Mouse (Mus musculus) liver, embryonic 12.5 days (tissue): ENCODE results near the gene Cir1. TPM values are rescaled to one million over a fixed set of nuclear protein-coding genes. Genes with fewer than 3 reads are reported as not detected.

Experiments
- ATAC-seq: fragments of 200-750 bp; cut with Nextera tagmentation; 2 replicates; pipeline ENCODE4 v1.8.0; 2017; ENCODE audit warnings: moderate number of reproducible peaks, mild to moderate bottlenecking, moderate library complexity
- H3K27ac ChIP-seq: fragments of 300-500 bp; sonication (generic); 2 replicates; pipeline ENCODE4 v1.5.1; 2016; ENCODE audit warnings: mild to moderate bottlenecking
- H3K27me3 ChIP-seq: fragments of 300-500 bp; sonication (generic); replicated peaks from 2 replicates; pipeline ENCODE4 v1.6.1; 2016; ENCODE audit warnings: mild to moderate bottlenecking, moderate library complexity
- H3K36me3 ChIP-seq: fragments of 300-500 bp; sonication (generic); 2 replicates; pipeline ENCODE4 v1.6.1; 2016; ENCODE audit warnings: mild to moderate bottlenecking, moderate library complexity
- H3K4me1 ChIP-seq: fragments of 300-500 bp; sonication (generic); 2 replicates; pipeline ENCODE4 v1.6.1; 2016
- H3K4me2 ChIP-seq: fragments of 300-500 bp; sonication (generic); 2 replicates; pipeline ENCODE4 v1.6.1; 2016; ENCODE audit warnings: mild to moderate bottlenecking, moderate library complexity
- H3K4me3 ChIP-seq: fragments of 300-500 bp; sonication (generic); 2 replicates; pipeline ENCODE4 v1.5.1; 2016; ENCODE audit warnings: mild to moderate bottlenecking, moderate library complexity
- H3K9ac ChIP-seq: fragments of 300-500 bp; sonication (generic); 2 replicates; pipeline ENCODE4 v1.6.1; 2016; ENCODE audit warnings: mild to moderate bottlenecking, moderate library complexity
- H3K9me3 ChIP-seq: fragments of 300-500 bp; sonication (generic); replicated peaks from 2 replicates; pipeline ENCODE4 v1.6.1; 2016; ENCODE audit warnings: mild to moderate bottlenecking, moderate library complexity
- WGBS: fragments of 180-500 bp; shearing (Covaris S2); methylation state at CpG from one replicate; pipeline ENCODE4 v1.1.7; 2016; ENCODE audit not compliant: insufficient replicate concordance; 5-methylcytosine and 5-hydroxymethylcytosine counted together
- polyA plus RNA-seq: library from polyadenylated mRNA; unstranded; fragments of >200 nt; fragmentation: Nextera tagmentation; extraction: Ambion mirVana; gene quantifications from 2 replicates; pipeline ENCODE4 v1.2.1, GENCODE M21; 2016

Cir1 gene
- polyA plus RNA-seq, 1 experiment from 2014 or later: 17.4 TPM

- ATAC-seq: no peak
- Histone ChIP-seq H3K27ac (no peak overlapping the region), H3K9me3 (no peaks in the 10 kb centered on the region), H3K27me3 (peaks cover 7% of the 10 kb centered on the region; the same call in 1 of the 2 replicates), H3K9ac (no peak overlapping the region), H3K4me2 (no peak overlapping the region), H3K4me1 (no peaks in the 10 kb centered on the region), H3K36me3 (no peaks in the 10 kb centered on the region), H3K4me3 (no peak overlapping the region)
- WGBS: 69% methylated on average over 4 of the region's 4 CpGs
Observed at GRCm38 (mm10) chr2:73248701-73249100, 63.8 kb downstream of the Cir1 start.

- H3K9me3 ChIP-seq: no peaks in the 10 kb centered on the region
- ATAC-seq: no peak
Observed at GRCm38 (mm10) chr2:73241299-73241698, 71.2 kb downstream of the Cir1 start.

More at GRCm38 (mm10) chr2:73241299-73241698, 71.2 kb downstream of the Cir1 start:
- H3K4me1 ChIP-seq: no peaks in the 10 kb centered on the region
- no peak overlapping the region for H3K27ac ChIP-seq
- WGBS: 59% methylated on average over 4 of the region's 4 CpGs
- no peak overlapping the region for H3K4me3 ChIP-seq
- no peaks in the 10 kb centered on the region for H3K36me3 ChIP-seq
- H3K4me2 ChIP-seq: no peak overlapping the region
- H3K27me3 ChIP-seq: peaks cover 8% of the 10 kb centered on the region
- H3K9ac ChIP-seq: no peak overlapping the region

Other genes starting within 250 kb of the Cir1 start
- gene Ola1, start 93.8 kb downstream of the Cir1 start, polyA plus RNA-seq: 72.7 and 77.3 TPM in 2 replicates
- gene Sp9, start 40.8 kb downstream of the Cir1 start, polyA plus RNA-seq: not detected in 2 replicates
- gene Scrn3, start 100 bp downstream of the Cir1 start, polyA plus RNA-seq: 27.1 and 28.3 TPM in 2 replicates
- 8.7 and 9.2 TPM in 2 replicates for gene Gpr155, start 73.9 kb upstream of the Cir1 start, polyA plus RNA-seq
- 5.7 and 6.1 TPM in 2 replicates for gene Wipf1, start 217.0 kb upstream of the Cir1 start, polyA plus RNA-seq